ENCODE assay signal across 11 mouse cellular contexts in the genomic region with DNA sequence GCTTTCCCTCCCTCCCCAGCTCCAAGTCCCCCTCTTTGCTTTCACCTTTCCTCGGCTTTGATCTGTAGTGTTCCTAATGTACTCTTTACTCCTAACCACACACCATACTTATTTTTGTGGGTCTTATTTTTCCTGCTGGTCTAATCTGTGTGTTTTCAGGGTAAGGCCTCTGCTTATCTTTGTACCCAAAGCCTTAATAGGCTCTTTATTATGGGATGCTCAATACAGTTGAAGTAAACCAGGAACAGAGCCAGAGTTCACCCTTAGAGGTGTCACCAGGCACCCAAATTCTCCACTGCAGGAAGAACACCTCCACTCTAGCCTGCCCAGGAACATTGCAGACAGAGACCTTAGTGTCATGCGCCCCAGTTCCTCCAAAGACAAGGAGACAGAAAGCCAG. TPM values are rescaled to one million over a fixed set of nuclear protein-coding genes. Genes with fewer than 3 reads are reported as not detected.
DNase-seq lines count a peak whose midpoint lies in the region; ATAC-seq and TF ChIP-seq lines count a peak whose summit lies in the region.
"Had no signal": no experiment of that assay in that cellular context is flagged by ENCODE, and none has a peak within 500 bp of the region (broad histone marks: within the 10 kb centered on the region; RNA-seq: fewer than 3 reads in every experiment).

No protein-coding gene starts in this region.

- no peaks in the 10 kb centered on the region for H3K9me3 ChIP-seq in heart, embryonic 13.5 days
- H3K9me3 ChIP-seq in midbrain, postnatal 0 days (ENCODE audit: low read length), result no peaks in the 10 kb centered on the region
- H3K9me3 ChIP-seq in midbrain, embryonic 16.5 days (replicated peaks; ENCODE audit: control insufficient read depth, low read length, poor library complexity, severe bottlenecking), result no peaks in the 10 kb centered on the region
- H3K9me3 ChIP-seq in intestine, postnatal 0 days (ENCODE audit: control insufficient read depth), result no peaks in the 10 kb centered on the region
- H3K9me3 ChIP-seq: midbrain, embryonic 12.5 days had no signal

- peaks cover 38% of the 10 kb centered on the region for H3K4me1 ChIP-seq in heart, embryonic 13.5 days
- peaks cover 5% of the 10 kb centered on the region for H3K4me1 ChIP-seq in heart, adult 2 months (ENCODE audit: control insufficient read depth, insufficient read depth, low read length)
- no peaks in the 10 kb centered on the region for H3K4me1 ChIP-seq in midbrain, postnatal 0 days (ENCODE audit: insufficient read depth, low read length)
- H3K4me1 ChIP-seq in midbrain, embryonic 16.5 days (ENCODE audit: control insufficient read depth, insufficient read depth, low read length), result no peaks in the 10 kb centered on the region
- peaks cover 37% of the 10 kb centered on the region for H3K4me1 ChIP-seq in intestine, postnatal 0 days (replicated peaks; ENCODE audit: control insufficient read depth, insufficient read depth, low read length)
- H3K4me1 ChIP-seq in small intestine, adult 2 months (ENCODE audit: control insufficient read depth, insufficient read depth, insufficient read length, low read length), result peaks cover 55% of the 10 kb centered on the region

- ATAC-seq in heart, embryonic 13.5 days (ENCODE audit: extremely low read depth, insufficient number of reproducible peaks, low FRiP score, low TSS enrichment), result no peak
- no peak for ATAC-seq in midbrain, postnatal 0 days (ENCODE audit: low FRiP score)
- no peak for ATAC-seq in midbrain, embryonic 16.5 days
- ATAC-seq in intestine, postnatal 0 days, result peak; percentile 7; the same call in 1 of the 2 replicates
- no peak for ATAC-seq in erythroid progenitor cell, adult 5-6 weeks (replicated peaks; ENCODE audit: low FRiP score, poor library complexity, severe bottlenecking)

- H3K4me3 ChIP-seq in heart, embryonic 13.5 days, result no peak overlapping the region
- H3K4me3 ChIP-seq in heart, adult 2 months, result no peak overlapping the region
- H3K4me3 ChIP-seq in midbrain, postnatal 0 days (ENCODE audit: low read depth, low read length), result no peak overlapping the region
- no peak overlapping the region for H3K4me3 ChIP-seq in midbrain, embryonic 16.5 days (ENCODE audit: low read depth, low read length)
- no peak overlapping the region for H3K4me3 ChIP-seq in intestine, postnatal 0 days (ENCODE audit: low read depth, low read length)
- no peak overlapping the region for H3K4me3 ChIP-seq in small intestine, adult 2 months (ENCODE audit: low read depth, low read length)
- H3K4me3 ChIP-seq: midbrain, embryonic 12.5 days had no signal

- DNase-seq in heart, adult 2 months, result no peak
- no peak for DNase-seq in midbrain, postnatal 0 days (ENCODE audit: low spot score)
- no peak for DNase-seq in adrenal gland, adult 18-20 months (ENCODE audit: low spot score in 2 of 2)
- DNase-seq: forebrain, postnatal 0 days; kidney, adult 9 months had no signal

- H3K9ac ChIP-seq in heart, embryonic 13.5 days, result no peak overlapping the region
- no peak overlapping the region for H3K9ac ChIP-seq in heart, adult 2 months (ENCODE audit: low read depth, low read length)
- no peak overlapping the region for H3K9ac ChIP-seq in midbrain, postnatal 0 days (replicated peaks; ENCODE audit: low read length, poor library complexity, severe bottlenecking)
- H3K9ac ChIP-seq in midbrain, embryonic 16.5 days (ENCODE audit: low read depth, low read length), result no peak overlapping the region
- H3K9ac ChIP-seq in intestine, postnatal 0 days (ENCODE audit: low read depth, low read length), result no peak overlapping the region
- H3K9ac ChIP-seq: forebrain, postnatal 0 days; midbrain, embryonic 12.5 days had no signal

- no peaks in the 10 kb centered on the region for H3K79me2 ChIP-seq in heart, adult 2 months (replicated peaks; ENCODE audit: control insufficient read depth, insufficient read depth, low read length)

- TF ChIP-seq POLR2A in heart, adult 2 months (IDR thresholded peaks at IDR 0.05; ENCODE audit: insufficient read depth, low read depth, low read length), result no peak
- TF ChIP-seq POLR2A in small intestine, adult 2 months (IDR thresholded peaks at IDR 0.05; ENCODE audit: low read depth, low read length), result no peak

- no peaks in the 10 kb centered on the region for H3K36me3 ChIP-seq in heart, embryonic 13.5 days
- no peaks in the 10 kb centered on the region for H3K36me3 ChIP-seq in heart, adult 2 months (ENCODE audit: control insufficient read depth, insufficient read depth, low read length)
- H3K36me3 ChIP-seq in midbrain, postnatal 0 days (ENCODE audit: insufficient read depth, low read length), result no peaks in the 10 kb centered on the region
- no peaks in the 10 kb centered on the region for H3K36me3 ChIP-seq in midbrain, embryonic 16.5 days (ENCODE audit: control insufficient read depth, insufficient read depth, low read length)
- H3K36me3 ChIP-seq in intestine, postnatal 0 days (ENCODE audit: control insufficient read depth, insufficient read depth), result no peaks in the 10 kb centered on the region
- H3K36me3 ChIP-seq in small intestine, adult 2 months (ENCODE audit: control insufficient read depth, insufficient read depth, low read length), result no peaks in the 10 kb centered on the region
- H3K36me3 ChIP-seq: midbrain, embryonic 12.5 days had no signal

- no peaks in the 10 kb centered on the region for H3K27me3 ChIP-seq in heart, embryonic 13.5 days (replicated peaks)
- H3K27me3 ChIP-seq in heart, adult 2 months (ENCODE audit: control insufficient read depth, insufficient read depth, low read length), result no peaks in the 10 kb centered on the region
- no peaks in the 10 kb centered on the region for H3K27me3 ChIP-seq in midbrain, postnatal 0 days (ENCODE audit: insufficient read depth, low read length)
- H3K27me3 ChIP-seq in midbrain, embryonic 16.5 days (ENCODE audit: control insufficient read depth, insufficient read depth, low read depth, low read length), result no peaks in the 10 kb centered on the region
- H3K27me3 ChIP-seq in intestine, postnatal 0 days (replicated peaks; ENCODE audit: control insufficient read depth, insufficient read depth, low read length), result no peaks in the 10 kb centered on the region
- H3K27me3 ChIP-seq in small intestine, adult 2 months (ENCODE audit: control insufficient read depth, insufficient read depth, low read length), result no peaks in the 10 kb centered on the region
- H3K27me3 ChIP-seq: midbrain, embryonic 12.5 days had no signal

- TF ChIP-seq EP300 in heart, adult 2 months (IDR thresholded peaks at IDR 0.05; ENCODE audit: insufficient read depth, low read depth, low read length), result no peak

- H3K4me2 ChIP-seq in heart, embryonic 13.5 days, result no peak overlapping the region
- H3K4me2 ChIP-seq in midbrain, postnatal 0 days (ENCODE audit: low read depth, low read length, poor library complexity, severe bottlenecking), result no peak overlapping the region
- H3K4me2 ChIP-seq in midbrain, embryonic 16.5 days (ENCODE audit: low read length), result no peak overlapping the region
- H3K4me2 ChIP-seq in intestine, postnatal 0 days (replicated peaks; ENCODE audit: low read depth), result no peak overlapping the region
- H3K4me2 ChIP-seq: midbrain, embryonic 12.5 days had no signal

- H3K27ac ChIP-seq in heart, embryonic 13.5 days (replicated peaks), result peak overlapping the region; percentile 77
- no peak overlapping the region; the same call in 1 of the 2 replicates for H3K27ac ChIP-seq in heart, adult 2 months
- peak overlapping the region; percentile 47; the same call in 1 of the 2 replicates for H3K27ac ChIP-seq in midbrain, postnatal 0 days (ENCODE audit: low read depth, low read length)
- H3K27ac ChIP-seq in midbrain, embryonic 16.5 days (ENCODE audit: low read length), result no peak overlapping the region
- peak overlapping the region; percentile 84 for H3K27ac ChIP-seq in intestine, postnatal 0 days (ENCODE audit: low read depth, low read length)
- H3K27ac ChIP-seq in small intestine, adult 2 months (ENCODE audit: insufficient read depth, low read depth, low read length), result peak overlapping the region; percentile 93
- H3K27ac ChIP-seq: midbrain, embryonic 12.5 days had no signal

- no peak for TF ChIP-seq CTCF in heart, adult 2 months (IDR thresholded peaks at IDR 0.05)
- TF ChIP-seq CTCF in midbrain, postnatal 0 days (IDR thresholded peaks at IDR 0.05), result no peak
- TF ChIP-seq CTCF in intestine, postnatal 0 days (IDR thresholded peaks at IDR 0.05; ENCODE audit: low read depth), result no peak
- TF ChIP-seq CTCF in small intestine, adult 2 months (IDR thresholded peaks at IDR 0.05; ENCODE audit: extremely low read depth, insufficient read length, insufficient replicate concordance, low read depth, low read length), result no peak

- WGBS in heart, embryonic 13.5 days, result 69% methylated on average over 2 of the region's 2 CpGs
- WGBS in heart, adult 2 months, result 81% methylated on average over 2 of the region's 2 CpGs
- 90% methylated on average over 2 of the region's 2 CpGs for WGBS in midbrain, postnatal 0 days
- WGBS in midbrain, embryonic 16.5 days, result 89% methylated on average over 2 of the region's 2 CpGs
- WGBS in intestine, postnatal 0 days, result 62% methylated on average over 2 of the region's 2 CpGs
- 32% methylated on average over 2 of the region's 2 CpGs for WGBS in small intestine, adult 2 months

- intact Hi-C loops in heart, adult 2 months (cut with DNase I), result no loop called here

RNA-seq across cellular contexts. Expression of a gene that starts 0.5 kb away (rescaled TPM):
- 34.4 and 34.6 TPM in 2 replicates for polyA plus RNA-seq in heart, embryonic 13.5 days (2015; fragmentation: Nextera tagmentation; extraction: Ambion mirVana)
- total RNA-seq in heart, adult 2 months (2021), result 10 to 100 TPM; 21.1 to 22.9 TPM
- polyA plus RNA-seq in heart, adult 2 months (2012; rRNA removed), result 4.2 and 8.0 TPM in 2 replicates
- total RNA-seq in midbrain, postnatal 0 days (2014; rRNA removed), result 19.5 and 19.8 TPM in 2 replicates
- polyA plus RNA-seq in midbrain, postnatal 0 days (2015; fragmentation: Nextera tagmentation; extraction: Ambion mirVana), result 77.3 and 96.7 TPM in 2 replicates
- polyA plus RNA-seq in midbrain, embryonic 16.5 days (2015; fragmentation: Nextera tagmentation; extraction: Ambion mirVana), result 65.1 and 69.8 TPM in 2 replicates
- 65.5 and 75.2 TPM in 2 replicates for polyA plus RNA-seq in intestine, postnatal 0 days (2015; fragmentation: Nextera tagmentation; extraction: Ambion mirVana)
- 1.9 and 3.8 TPM in 2 replicates for polyA plus RNA-seq in small intestine, adult 2 months (2012; rRNA removed)
- 10 to 100 TPM; 69.6 to 91.1 TPM for total RNA-seq in adrenal gland, adult 18-20 months (2021)
- 44.0 and 45.4 TPM in 2 replicates for total RNA-seq in erythroid progenitor cell, adult 5-6 weeks (2015; ENCODE audit: low replicate concordance)
- total RNA-seq in erythroid progenitor cell, adult 5-6 weeks (2017; ENCODE audit: low replicate concordance), result 32.2 and 56.3 TPM in 2 replicates

RNA-seq across cellular contexts. Expression of a gene that starts 52.5 kb away (rescaled TPM):
- 30.9 and 34.1 TPM in 2 replicates for polyA plus RNA-seq in heart, embryonic 13.5 days (2015; fragmentation: Nextera tagmentation; extraction: Ambion mirVana)
- total RNA-seq in heart, adult 2 months (2021), result 10 to 100 TPM; 25.4 to 26.1 TPM
- 12.3 and 34.2 TPM in 2 replicates for polyA plus RNA-seq in heart, adult 2 months (2012; rRNA removed)
- total RNA-seq in midbrain, postnatal 0 days (2014; rRNA removed), result 77.3 and 85.1 TPM in 2 replicates
- 46.2 and 49.4 TPM in 2 replicates for polyA plus RNA-seq in midbrain, postnatal 0 days (2015; fragmentation: Nextera tagmentation; extraction: Ambion mirVana)
- polyA plus RNA-seq in midbrain, embryonic 16.5 days (2015; fragmentation: Nextera tagmentation; extraction: Ambion mirVana), result 60.8 and 63.0 TPM in 2 replicates
- polyA plus RNA-seq in intestine, postnatal 0 days (2015; fragmentation: Nextera tagmentation; extraction: Ambion mirVana), result 26.1 and 33.3 TPM in 2 replicates
- 4.9 and 8.7 TPM in 2 replicates for polyA plus RNA-seq in small intestine, adult 2 months (2012; rRNA removed)
- total RNA-seq in adrenal gland, adult 18-20 months (2021), result 10 to 100 TPM; 40.3 to 48.7 TPM
- 29.9 and 53.2 TPM in 2 replicates for total RNA-seq in erythroid progenitor cell, adult 5-6 weeks (2015; ENCODE audit: low replicate concordance)
- total RNA-seq in erythroid progenitor cell, adult 5-6 weeks (2017; ENCODE audit: low replicate concordance), result 31.7 and 40.3 TPM in 2 replicates

RNA-seq across cellular contexts. Expression of a gene that starts 52.9 kb away (rescaled TPM):
- polyA plus RNA-seq in heart, embryonic 13.5 days (2015; fragmentation: Nextera tagmentation; extraction: Ambion mirVana), result 47.6 and 54.1 TPM in 2 replicates
- 10 to 100 TPM; 34.5 to 35.4 TPM for total RNA-seq in heart, adult 2 months (2021)
- polyA plus RNA-seq in heart, adult 2 months (2012; rRNA removed), result 12.4 and 26.1 TPM in 2 replicates
- total RNA-seq in midbrain, postnatal 0 days (2014; rRNA removed), result 74.2 and 95.7 TPM in 2 replicates
- 154 and 158 TPM in 2 replicates for polyA plus RNA-seq in midbrain, postnatal 0 days (2015; fragmentation: Nextera tagmentation; extraction: Ambion mirVana)
- polyA plus RNA-seq in midbrain, embryonic 16.5 days (2015; fragmentation: Nextera tagmentation; extraction: Ambion mirVana), result 135 and 152 TPM in 2 replicates
- 71.7 and 75.7 TPM in 2 replicates for polyA plus RNA-seq in intestine, postnatal 0 days (2015; fragmentation: Nextera tagmentation; extraction: Ambion mirVana)
- polyA plus RNA-seq in small intestine, adult 2 months (2012; rRNA removed), result 1.6 and 1.7 TPM in 2 replicates
- total RNA-seq in adrenal gland, adult 18-20 months (2021), result 10 to 100 TPM; 21.0 to 27.3 TPM
- 85.1 and 109 TPM in 2 replicates for total RNA-seq in erythroid progenitor cell, adult 5-6 weeks (2015; ENCODE audit: low replicate concordance)
- 41.2 and 69.2 TPM in 2 replicates for total RNA-seq in erythroid progenitor cell, adult 5-6 weeks (2017; ENCODE audit: low replicate concordance)

Comparison
In these comparisons a context has a peak if more than half of its experiments do, and no peak if none do; other contexts are left out.
1. H3K27ac ChIP-seq: peak in heart, embryonic 13.5 days (single experiment), midbrain, postnatal 0 days (single experiment), intestine, postnatal 0 days (single experiment) and small intestine, adult 2 months (single experiment); none in heart, adult 2 months (single experiment) and midbrain, embryonic 16.5 days (single experiment).